Mouse (Mus musculus) urinary bladder, postnatal 25 days (tissue): ENCODE data around the gene Gimap4.
"Not testable (repeated sequence)": the region's sequence is repeated elsewhere in the genome, so short reads cannot be mapped to it uniquely, and the experiment has no call there.

ENCODE experiments used
- DNase-seq: peaks from one replicate; pipeline ENCODE4 v3.0.0; 2022; ENCODE audit warnings: low spot score

Gene Gimap4

GRCm38 (mm10) chr6:48675931-48676859, 8.2 kb upstream of the Gimap4 start, which contains the start of gene Gimap9:
TSS of gene Gimap9 (plus strand) at chr6:48676129.
- DNase-seq: peak; percentile 6

- DNase-seq: no peak
Observed at GRCm38 (mm10) chr6:48676860-48677415, 7.4 kb upstream of the Gimap4 start.

- no peak for DNase-seq
Observed at GRCm38 (mm10) chr6:48677492-48678345, 6.6 kb upstream of the Gimap4 start.

GRCm38 (mm10) chr6:48678391-48678790, 6.0 kb upstream of the Gimap4 start:
- no peak for DNase-seq

GRCm38 (mm10) chr6:48679701-48680100, 4.6 kb upstream of the Gimap4 start:
- DNase-seq: no peak

GRCm38 (mm10) chr6:48680421-48680820, 3.9 kb upstream of the Gimap4 start:
- DNase-seq: no peak

- no peak for DNase-seq
Observed at GRCm38 (mm10) chr6:48681472-48682090, 2.8 kb upstream of the Gimap4 start.

- DNase-seq: no peak
Observed at GRCm38 (mm10) chr6:48682271-48682670, 2.1 kb upstream of the Gimap4 start.

- DNase-seq: not testable (repeated sequence)
Observed at GRCm38 (mm10) chr6:48683263-48683821, 1.0 kb upstream of the Gimap4 start.

GRCm38 (mm10) chr6:48684806-48685205, 457 bp downstream of the Gimap4 start:
- no peak for DNase-seq

- DNase-seq: no peak
Observed at GRCm38 (mm10) chr6:48685251-48685650, 902 bp downstream of the Gimap4 start.

GRCm38 (mm10) chr6:48685694-48686665, 1.6 kb downstream of the Gimap4 start:
- no peak for DNase-seq

- no peak for DNase-seq
Observed at GRCm38 (mm10) chr6:48687077-48687476, 2.7 kb downstream of the Gimap4 start.

GRCm38 (mm10) chr6:48689320-48689719, 5.0 kb downstream of the Gimap4 start:
- DNase-seq: no peak

- DNase-seq: no peak
Observed at GRCm38 (mm10) chr6:48692962-48693361, 8.6 kb downstream of the Gimap4 start.

- DNase-seq: no peak
Observed at GRCm38 (mm10) chr6:48696830-48697554, 12.6 kb downstream of the Gimap4 start.

GRCm38 (mm10) chr6:48697555-48697930, 13.2 kb downstream of the Gimap4 start:
- DNase-seq: no peak

- DNase-seq: no peak
Observed at GRCm38 (mm10) chr6:48698066-48698856, 13.9 kb downstream of the Gimap4 start.

- no peak for DNase-seq
Observed at GRCm38 (mm10) chr6:48698888-48699287, 14.5 kb downstream of the Gimap4 start.
